Mouse (Mus musculus): ENCODE results near the gene Efna2. TPM values are rescaled to one million over a fixed set of nuclear protein-coding genes. Genes with fewer than 3 reads are reported as not detected.

Efna2 gene
- polyA plus RNA-seq, 1 experiment from 2014 or later: 30.9 TPM

DNA sequence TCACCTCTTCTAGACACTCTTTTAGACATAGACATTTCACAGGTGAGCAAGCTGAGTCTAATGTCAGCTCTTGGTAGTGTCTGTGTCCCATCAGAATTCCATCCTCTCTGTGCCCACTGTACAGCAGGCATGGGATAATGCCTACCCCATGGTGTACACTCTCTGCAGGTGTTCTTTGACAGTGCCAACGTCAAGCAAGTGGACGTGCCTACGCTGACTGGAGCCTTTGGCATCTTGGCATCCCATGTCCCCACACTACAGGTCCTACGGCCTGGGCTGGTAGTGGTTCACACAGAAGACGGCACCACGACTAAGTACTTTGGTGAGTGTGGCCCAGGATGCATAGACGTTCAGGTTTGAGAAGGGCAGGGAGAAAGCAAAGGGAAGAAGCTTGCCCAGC, 35.6 kb upstream of the Efna2 start:
- no peak overlapping the region for H3K27ac ChIP-seq (replicated peaks)
- peaks cover 74% of the 10 kb centered on the region for H3K4me1 ChIP-seq
- no peak overlapping the region for H3K9ac ChIP-seq
- no peak overlapping the region; the same call in 1 of the 2 replicates for H3K4me2 ChIP-seq (replicated peaks)
- ATAC-seq (ENCODE audit: insufficient number of reproducible peaks, low FRiP score, low TSS enrichment, low read depth): no peak
- no peak overlapping the region for H3K4me3 ChIP-seq (replicated peaks)
- H3K36me3 ChIP-seq: peaks cover 23% of the 10 kb centered on the region
- no peaks in the 10 kb centered on the region for H3K9me3 ChIP-seq (replicated peaks)
- H3K27me3 ChIP-seq: no peaks in the 10 kb centered on the region; the same call in 1 of the 2 replicates
- WGBS: 91% methylated on average over 7 of the region's 7 CpGs

DNA sequence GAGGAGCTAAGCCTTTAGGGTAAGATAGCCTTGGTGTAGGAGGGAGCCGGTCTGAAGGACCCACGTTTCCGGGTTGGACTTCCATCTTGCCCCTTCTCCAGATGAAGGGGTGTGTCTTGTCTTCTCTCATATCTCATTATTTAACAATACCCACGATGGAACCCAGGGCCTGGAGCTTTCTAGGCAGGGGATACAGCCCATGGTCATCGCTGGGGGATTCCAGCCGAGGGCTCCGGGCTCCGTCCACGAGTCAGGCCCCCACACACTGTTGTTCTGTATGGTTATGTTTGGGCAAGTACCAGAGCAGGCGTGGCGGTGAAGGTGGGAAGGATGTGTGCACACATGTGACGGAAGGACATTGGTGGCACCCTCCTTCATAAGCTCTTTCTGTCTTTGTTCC, 35.1 kb upstream of the Efna2 start:
- no peaks in the 10 kb centered on the region for H3K9me3 ChIP-seq (replicated peaks)
- no peaks in the 10 kb centered on the region for H3K27me3 ChIP-seq
- H3K4me3 ChIP-seq (replicated peaks): no peak overlapping the region
- H3K4me2 ChIP-seq (replicated peaks): no peak overlapping the region
- ATAC-seq (ENCODE audit: insufficient number of reproducible peaks, low FRiP score, low TSS enrichment, low read depth): no peak
- H3K36me3 ChIP-seq: peaks cover 23% of the 10 kb centered on the region
- 89% methylated on average over 12 of the region's 12 CpGs for WGBS
- no peak overlapping the region for H3K9ac ChIP-seq
- H3K27ac ChIP-seq (replicated peaks): no peak overlapping the region
- H3K4me1 ChIP-seq: peaks cover 71% of the 10 kb centered on the region

DNA sequence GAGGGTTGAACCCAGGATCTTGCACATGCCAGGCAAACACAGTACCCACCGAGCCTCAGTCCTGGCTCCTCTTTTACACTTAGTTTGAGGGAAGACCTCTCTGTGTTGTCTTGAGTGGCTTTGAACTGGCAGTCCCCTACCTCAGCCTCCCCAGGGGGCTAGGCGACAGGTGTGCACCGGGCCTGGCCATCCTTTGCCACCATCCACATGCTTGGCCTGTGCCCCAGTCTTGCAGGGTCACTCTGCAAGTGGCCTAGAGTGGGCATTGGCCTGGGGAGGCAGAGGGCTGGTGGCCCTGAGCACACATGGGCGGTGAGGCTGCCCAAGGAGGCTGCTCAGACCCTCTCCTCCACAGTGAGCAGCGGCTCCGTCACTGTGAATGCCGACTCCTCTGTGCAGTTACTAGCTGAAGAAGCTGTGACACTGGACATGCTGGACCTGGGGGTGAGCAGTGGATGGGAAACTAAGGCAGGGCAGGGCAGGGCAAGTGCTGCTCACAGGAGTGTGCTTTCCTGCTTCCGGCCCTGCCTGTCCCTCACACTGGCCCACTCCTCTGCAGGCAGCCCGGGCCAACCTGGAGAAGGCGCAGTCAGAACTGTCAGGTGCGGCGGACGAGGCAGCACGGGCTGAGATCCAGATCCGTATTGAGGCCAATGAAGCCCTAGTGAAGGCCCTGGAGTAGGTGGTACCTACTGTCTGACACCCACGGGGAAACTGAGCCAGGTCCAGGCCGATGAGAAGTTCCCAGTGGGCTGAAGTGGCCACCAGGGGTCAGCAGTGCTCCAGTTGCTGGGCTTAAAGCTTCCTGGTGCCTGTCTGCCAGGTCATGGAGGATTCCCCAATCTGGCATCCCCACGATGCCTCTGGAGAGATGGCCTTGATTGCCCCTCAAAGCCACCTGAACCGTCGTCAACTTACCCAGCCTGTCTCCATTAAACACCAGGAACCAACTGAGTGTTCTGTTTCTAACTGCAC, 34.1 kb upstream of the Efna2 start:
- H3K9ac ChIP-seq: no peak overlapping the region
- peak overlapping the region; percentile 100 for H3K27ac ChIP-seq (replicated peaks)
- no peaks in the 10 kb centered on the region for H3K9me3 ChIP-seq (replicated peaks)
- no peaks in the 10 kb centered on the region for H3K27me3 ChIP-seq
- peaks cover 23% of the 10 kb centered on the region for H3K36me3 ChIP-seq
- H3K4me1 ChIP-seq: peaks cover 65% of the 10 kb centered on the region
- 67% methylated on average over 20 of the region's 20 CpGs for WGBS
- ATAC-seq (ENCODE audit: insufficient number of reproducible peaks, low FRiP score, low TSS enrichment, low read depth): no peak
- no peak overlapping the region for H3K4me3 ChIP-seq (replicated peaks)
- H3K4me2 ChIP-seq (replicated peaks): no peak overlapping the region

DNA sequence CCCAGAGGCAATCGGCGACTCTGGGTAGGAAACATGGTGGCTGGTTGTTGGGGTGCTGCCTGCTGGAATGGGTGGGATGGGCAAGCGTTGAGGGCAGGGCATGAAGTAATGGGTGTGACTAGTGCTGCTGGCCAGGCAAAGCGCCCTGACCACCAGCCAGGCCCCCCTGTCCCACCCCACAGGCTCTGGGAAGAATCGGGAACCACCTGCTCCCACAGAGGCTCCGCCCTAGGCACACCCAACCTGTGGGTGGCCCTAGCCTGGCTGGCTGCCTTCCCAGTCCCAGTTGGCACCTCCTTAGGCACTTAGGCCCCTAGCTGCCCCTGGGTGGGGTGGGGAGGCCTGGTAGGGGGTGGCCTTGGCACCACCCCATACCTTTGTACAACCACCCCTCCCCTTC, 33.4 kb upstream of the Efna2 start:
- no peaks in the 10 kb centered on the region for H3K27me3 ChIP-seq
- H3K4me1 ChIP-seq: peaks cover 61% of the 10 kb centered on the region
- H3K9ac ChIP-seq: no peak overlapping the region
- peaks cover 23% of the 10 kb centered on the region for H3K36me3 ChIP-seq
- ATAC-seq (ENCODE audit: insufficient number of reproducible peaks, low FRiP score, low TSS enrichment, low read depth): no peak
- 0 out of 2 replicates have a peak overlapping the region, but pooled peaks have one; percentile 2 for H3K4me3 ChIP-seq (replicated peaks)
- no peaks in the 10 kb centered on the region for H3K9me3 ChIP-seq (replicated peaks)
- 0 out of 2 replicates have a peak overlapping the region, but pooled peaks have one; percentile 4 for H3K4me2 ChIP-seq (replicated peaks)
- 57% methylated on average over 6 of the region's 6 CpGs for WGBS
- peak overlapping the region; percentile 100 for H3K27ac ChIP-seq (replicated peaks)

DNA sequence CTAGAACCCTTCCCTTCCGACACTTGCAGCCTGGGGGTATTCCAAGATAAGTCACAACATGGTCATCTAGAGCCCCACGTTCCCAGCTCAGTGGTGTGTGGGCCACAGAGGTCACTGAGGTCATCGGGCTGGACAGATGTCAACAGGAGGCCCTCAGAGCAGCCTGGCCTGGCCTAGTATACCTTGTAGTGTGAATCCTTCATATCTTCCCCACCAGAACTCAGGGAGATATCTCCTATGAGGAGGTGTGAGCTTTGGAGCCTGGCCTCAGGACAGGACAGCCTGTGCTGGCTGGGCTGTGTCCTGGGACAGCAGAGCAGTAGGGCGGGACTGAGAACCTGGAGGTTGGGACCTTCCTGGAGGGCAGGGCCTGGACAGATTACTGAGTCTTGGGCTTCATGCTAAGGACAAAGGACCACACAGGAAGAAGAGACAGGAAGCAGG, 32.7 kb upstream of the Efna2 start:
- Histone ChIP-seq H3K4me2 (replicated peaks) (no peak overlapping the region), H3K27me3 (no peaks in the 10 kb centered on the region), H3K9me3 (replicated peaks) (no peaks in the 10 kb centered on the region), H3K4me3 (replicated peaks) (peak overlapping the region; percentile 90; the same call in 1 of the 2 replicates), H3K9ac (peak overlapping the region; percentile 12; the same call in 1 of the 2 replicates), H3K27ac (replicated peaks) (peak overlapping the region; percentile 100), H3K4me1 (peaks cover 57% of the 10 kb centered on the region), H3K36me3 (peaks cover 23% of the 10 kb centered on the region)
- ATAC-seq (ENCODE audit: insufficient number of reproducible peaks, low FRiP score, low TSS enrichment, low read depth): no peak
- 60% methylated on average over 4 of the region's 4 CpGs for WGBS

DNA sequence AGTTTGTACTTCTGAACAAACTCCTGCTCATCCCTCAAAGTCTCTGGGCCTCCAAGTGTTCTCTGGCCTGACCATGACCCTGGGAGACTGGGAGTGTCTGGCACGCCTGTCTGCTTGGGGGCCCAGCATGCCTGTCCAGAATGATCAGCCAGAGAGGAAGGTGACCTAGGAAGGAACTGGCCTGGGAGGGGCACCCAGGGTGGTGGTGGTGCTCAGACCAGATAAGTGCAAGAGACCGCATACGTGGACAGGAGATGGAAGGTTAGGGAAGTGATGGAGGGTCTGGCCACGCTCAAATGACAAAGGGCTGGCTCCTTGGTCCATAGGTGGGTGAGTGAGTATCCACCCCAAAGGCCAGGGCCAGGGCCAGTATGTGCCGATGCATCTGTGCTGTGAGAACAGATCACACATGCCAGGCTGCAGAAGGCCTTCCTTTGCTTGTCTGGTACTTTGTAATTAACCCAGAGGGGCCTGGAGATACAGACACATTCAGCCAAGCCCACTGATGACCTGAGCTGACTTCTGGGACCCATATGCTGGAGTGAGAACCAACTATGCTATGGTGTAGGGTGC, 32.0 kb upstream of the Efna2 start:
- Histone ChIP-seq H3K27me3 (no peaks in the 10 kb centered on the region), H3K36me3 (peaks cover 23% of the 10 kb centered on the region), H3K9me3 (replicated peaks) (no peaks in the 10 kb centered on the region), H3K4me2 (replicated peaks) (peak overlapping the region; percentile 83), H3K4me1 (peaks cover 63% of the 10 kb centered on the region), H3K4me3 (replicated peaks) (peak overlapping the region; percentile 90), H3K27ac (replicated peaks) (peak overlapping the region; percentile 100), H3K9ac (no peak overlapping the region)
- 70% methylated on average over 5 of the region's 5 CpGs for WGBS
- no peak for ATAC-seq (ENCODE audit: insufficient number of reproducible peaks, low FRiP score, low TSS enrichment, low read depth)

DNA sequence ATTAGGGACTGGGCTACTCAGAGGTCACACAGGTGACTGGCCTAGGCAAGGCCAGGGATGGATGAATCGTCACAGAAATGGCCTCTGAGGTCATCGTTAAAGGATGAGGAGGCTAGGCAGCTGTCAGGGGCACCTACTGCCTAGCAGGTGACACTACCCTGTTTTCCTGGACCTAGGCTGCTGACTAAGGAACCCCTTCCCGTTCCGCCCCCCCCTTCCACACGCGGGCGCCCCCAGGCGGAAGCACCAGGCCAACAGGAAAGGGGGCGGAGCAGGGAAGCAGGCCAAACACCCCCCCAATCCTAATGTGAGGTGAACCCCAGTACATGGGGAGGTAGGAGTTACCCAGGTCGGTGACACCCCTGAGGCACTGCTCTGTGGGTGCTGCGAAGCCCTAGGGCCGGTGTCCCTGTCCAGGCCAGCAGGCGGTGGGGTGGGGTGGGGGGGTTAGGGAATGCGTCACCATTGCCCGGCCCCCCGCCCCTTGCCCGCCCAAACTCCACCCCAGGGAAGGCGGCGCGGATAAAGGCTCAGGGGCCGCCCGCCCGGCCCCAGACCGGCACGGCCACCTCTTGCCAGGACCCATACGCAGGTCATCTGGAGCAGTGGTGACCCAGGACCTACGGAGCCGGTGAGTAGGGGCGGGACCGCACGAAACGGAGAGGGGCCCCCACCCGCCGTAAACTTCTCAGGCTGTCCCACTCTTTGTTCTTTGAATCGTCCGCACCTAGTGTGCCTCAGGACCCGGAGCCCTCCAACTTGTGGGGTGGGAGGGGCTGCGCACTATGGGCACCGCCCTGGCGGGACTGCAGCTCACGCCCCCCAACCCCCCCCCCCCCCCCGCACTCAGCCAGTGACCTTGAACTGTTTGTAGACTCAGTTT, 31.3 kb upstream of the Efna2 start, which contains the start of gene Midn:
TSS of gene Midn (plus strand) at position 554 of the 883 bp plus-strand sequence.
- H3K36me3 ChIP-seq: peaks cover 30% of the 10 kb centered on the region

DNA sequence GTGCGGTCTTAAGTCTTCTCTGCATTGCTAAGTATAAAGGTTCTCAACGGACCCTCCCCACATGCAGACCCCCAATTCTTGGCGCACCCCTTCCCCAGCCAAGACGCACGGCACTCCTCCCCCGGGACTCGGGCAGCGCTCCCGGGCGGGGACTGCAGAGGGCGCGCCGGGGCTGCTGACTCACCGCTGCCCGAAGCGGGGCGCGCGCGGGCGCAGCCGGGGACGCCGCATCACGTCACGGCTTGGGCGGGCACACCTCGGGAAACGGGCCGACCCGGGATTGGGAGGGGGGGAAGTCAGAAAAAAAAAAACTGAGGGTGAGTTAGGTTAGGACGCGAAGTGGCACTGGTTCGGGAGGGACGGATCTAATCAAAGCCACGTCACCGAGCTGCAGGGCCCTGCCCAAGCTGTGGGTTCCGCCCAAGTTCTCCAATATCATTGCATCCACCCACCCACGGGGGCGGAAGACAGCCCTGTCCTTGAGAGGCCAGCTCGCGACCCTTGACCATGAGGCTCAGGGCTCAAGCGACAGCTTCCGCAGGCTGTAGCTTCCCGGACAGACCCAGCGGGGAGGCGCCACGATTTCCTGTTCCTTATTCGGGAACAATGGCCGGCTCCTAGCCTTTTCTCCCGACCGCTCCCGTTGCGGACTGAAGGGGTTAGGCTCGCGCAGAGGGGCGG, 30.5 kb upstream of the Efna2 start:
- Histone ChIP-seq H3K36me3 (peaks cover 33% of the 10 kb centered on the region), H3K4me2 (replicated peaks) (peak overlapping the region; percentile 83), H3K4me3 (replicated peaks) (peak overlapping the region; percentile 90), H3K27ac (replicated peaks) (peak overlapping the region; percentile 100), H3K4me1 (peaks cover 64% of the 10 kb centered on the region), H3K9ac (peak overlapping the region; percentile 85), H3K27me3 (no peaks in the 10 kb centered on the region), H3K9me3 (replicated peaks) (no peaks in the 10 kb centered on the region)
- peak; percentile 45 for ATAC-seq (ENCODE audit: insufficient number of reproducible peaks, low FRiP score, low TSS enrichment, low read depth)
- under 1% methylated on average over 55 of the region's 57 CpGs for WGBS

More for the DNA sequence above, 31.3 kb upstream of the Efna2 start, which contains the start of gene Midn:
- peak within 1 kb of the TSS; percentile 100 for H3K27ac ChIP-seq (replicated peaks)
- H3K4me1 ChIP-seq: peaks cover 64% of the 10 kb centered on the region
- under 1% methylated on average over 39 of the region's 42 CpGs for WGBS
- peak within 1 kb of the TSS; percentile 83 for H3K4me2 ChIP-seq (replicated peaks)
- H3K9ac ChIP-seq: peak within 1 kb of the TSS; percentile 85
- peak; percentile 52 for ATAC-seq (ENCODE audit: insufficient number of reproducible peaks, low FRiP score, low TSS enrichment, low read depth)
- H3K27me3 ChIP-seq: no peaks in the 10 kb centered on the region
- H3K4me3 ChIP-seq (replicated peaks): peak within 1 kb of the TSS; percentile 90
- no peaks in the 10 kb centered on the region for H3K9me3 ChIP-seq (replicated peaks)

DNA sequence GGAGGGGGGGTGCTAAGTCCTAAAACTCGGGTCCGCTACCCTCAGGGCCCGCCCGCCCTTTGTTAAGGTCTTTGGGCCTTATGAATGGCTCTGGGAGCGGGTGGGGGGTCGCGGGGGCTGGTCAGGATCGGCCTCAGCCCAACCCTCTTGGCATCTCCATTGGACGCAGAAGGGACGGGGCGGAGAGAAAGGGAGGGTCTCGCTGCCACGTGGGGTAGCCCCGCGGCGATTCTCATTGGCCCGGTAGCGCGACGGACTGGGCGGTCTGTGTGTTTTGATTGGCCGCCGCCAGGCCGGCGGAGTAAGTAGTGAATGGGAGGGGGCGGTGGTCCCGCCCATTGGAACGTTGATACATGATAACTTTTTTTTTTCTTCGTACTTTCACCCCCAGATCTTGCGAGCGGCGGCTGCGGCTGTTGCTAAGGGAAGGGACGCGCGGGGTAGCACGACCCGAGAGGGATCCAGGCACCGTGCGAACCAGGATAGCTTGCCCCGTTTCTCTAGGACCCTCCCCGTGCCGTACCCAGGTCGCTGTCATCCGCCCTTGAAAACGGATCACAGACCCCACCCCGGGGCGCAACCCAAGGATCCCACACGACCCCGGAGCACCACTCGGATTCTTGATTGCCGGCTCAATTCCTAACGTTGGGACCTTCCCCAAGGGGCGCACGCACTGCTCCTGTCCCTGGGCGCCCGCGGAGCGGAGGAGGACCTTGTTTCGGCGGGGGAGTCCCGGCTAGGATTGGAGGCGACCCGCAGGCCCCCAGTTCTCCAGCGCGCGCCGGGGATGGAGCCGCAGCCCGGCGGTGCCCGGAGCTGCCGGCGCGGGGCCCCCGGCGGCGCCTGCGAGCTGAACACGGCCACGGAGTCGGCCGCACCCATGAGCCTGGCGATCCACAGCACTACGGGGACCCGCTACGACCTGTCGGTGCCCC, 29.7 kb upstream of the Efna2 start:
- WGBS: under 1% methylated on average over 85 of the region's 88 CpGs
- peaks cover 65% of the 10 kb centered on the region for H3K4me1 ChIP-seq

More for the DNA sequence above, 29.7 kb upstream of the Efna2 start:
- H3K36me3 ChIP-seq: peaks cover 33% of the 10 kb centered on the region
- H3K9ac ChIP-seq: peak overlapping the region; percentile 91
- peak overlapping the region; percentile 90 for H3K4me3 ChIP-seq (replicated peaks)
- ATAC-seq (ENCODE audit: insufficient number of reproducible peaks, low FRiP score, low TSS enrichment, low read depth): peak; percentile 87
- H3K9me3 ChIP-seq (replicated peaks): no peaks in the 10 kb centered on the region
- H3K4me2 ChIP-seq (replicated peaks): peak overlapping the region; percentile 83
- no peaks in the 10 kb centered on the region for H3K27me3 ChIP-seq
- H3K27ac ChIP-seq (replicated peaks): peak overlapping the region; percentile 100

All from embryonic facial prominence, embryonic 15.5 days (tissue).